Mouse (Mus musculus) thymus, adult 2 months (tissue): ENCODE measurements around the gene Wls. TPM values are rescaled to one million over a fixed set of nuclear protein-coding genes. Genes with fewer than 3 reads are reported as not detected.

Experiments
- DNase-seq: peaks from one replicate; pipeline ENCODE4 v3.0.0; 2021
- H3K27ac ChIP-seq: fragments of 200-500 bp; 2 replicates; pipeline ENCODE4 v1.5.1; 2012; ENCODE audit warnings: low read length, control low read depth; ENCODE audit not compliant: control insufficient read depth, insufficient read depth
- H3K27me3 ChIP-seq: fragments of 200-500 bp; 2 replicates; pipeline ENCODE4 v1.6.1; 2012; ENCODE audit warnings: mild to moderate bottlenecking, low read length, moderate library complexity, mixed read lengths; ENCODE audit not compliant: control insufficient read depth, insufficient read depth
- H3K36me3 ChIP-seq: fragments of 200-500 bp; 2 replicates; pipeline ENCODE4 v1.6.1; 2012; ENCODE audit warnings: mild to moderate bottlenecking, low read length, moderate library complexity; ENCODE audit not compliant: control insufficient read depth, insufficient read depth
- H3K4me1 ChIP-seq: fragments of 200-500 bp; replicated peaks from 2 replicates; pipeline ENCODE4 v1.6.1; 2012; ENCODE audit warnings: low read length; ENCODE audit not compliant: control insufficient read depth, insufficient read depth
- H3K4me3 ChIP-seq: fragments of 200-500 bp; 2 replicates; pipeline ENCODE4 v1.5.1; 2012; ENCODE audit warnings: mild to moderate bottlenecking, low read length, control low read depth, moderate library complexity; ENCODE audit not compliant: control insufficient read depth, insufficient read depth
- CTCF ChIP-seq: fragments of 200-500 bp; IDR thresholded peaks from 2 replicates; pipeline ENCODE4 v1.5.1; 2012; ENCODE audit warnings: mild to moderate bottlenecking, control low read depth, low read length, moderate library complexity, borderline replicate concordance; ENCODE audit not compliant: control insufficient read depth, poor library complexity, insufficient read depth; ENCODE audit errors: extremely low read depth
- POLR2A ChIP-seq: fragments of 200-500 bp; IDR thresholded peaks from 2 replicates; pipeline ENCODE4 v1.6.1; 2012; ENCODE audit warnings: mild to moderate bottlenecking, low read length, control low read depth, moderate library complexity; ENCODE audit not compliant: control insufficient read depth, poor library complexity, insufficient read depth; ENCODE audit errors: extremely low read depth
- WGBS: fragments of 180-500 bp; shearing (Covaris S2); methylation state at CpG from one replicate; pipeline ENCODE4 v1.1.7; 2018; 5-methylcytosine and 5-hydroxymethylcytosine counted together
- polyA plus RNA-seq: library from polyadenylated mRNA; depleted of rRNA; stranded (reverse); fragments of >200 nt; gene quantifications from 2 replicates; pipeline ENCODE4 v1.2.3, GENCODE M21; 2012; rRNA removed

Wls gene
- polyA plus RNA-seq = 20.9 and 26.1 TPM in 2 replicates

DNA sequence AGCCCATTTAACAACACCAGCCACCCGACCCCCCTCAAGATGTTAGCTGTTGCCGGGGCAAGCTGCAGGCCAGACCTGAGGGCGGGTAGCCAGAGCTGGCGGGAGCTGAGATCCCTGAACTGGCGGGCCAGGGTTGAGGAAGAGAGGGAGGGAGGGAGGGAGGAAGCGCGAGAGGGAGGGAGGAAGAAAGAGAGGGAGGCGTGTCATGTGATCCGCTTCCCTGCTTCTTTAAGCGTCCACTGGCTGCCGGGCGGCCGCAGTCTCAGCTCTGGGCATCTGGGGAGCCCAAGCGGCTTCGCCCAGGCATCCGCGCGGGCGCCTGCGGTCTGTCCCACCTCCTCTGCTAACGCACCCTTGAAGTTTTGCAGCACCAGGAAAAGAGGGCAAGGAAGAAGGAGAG, at the start of gene Wls:
Gene Wls (plus strand): TSS at position 192 of the 400 bp plus-strand sequence.
- Histone ChIP-seq H3K27me3 (no peaks in the 10 kb centered on the region), H3K36me3 (no peaks in the 10 kb centered on the region), H3K4me3 (peak within 1 kb of the TSS; percentile 98), H3K4me1 (peaks cover 5% of the 10 kb centered on the region), H3K27ac (peak within 1 kb of the TSS; percentile 9; the same call in 1 of the 2 replicates)
- WGBS = under 1% methylated on average over 21 of the region's 21 CpGs
- no peak for TF ChIP-seq CTCF
- TF ChIP-seq POLR2A = no peak
- DNase-seq = peak; percentile 51

DNA sequence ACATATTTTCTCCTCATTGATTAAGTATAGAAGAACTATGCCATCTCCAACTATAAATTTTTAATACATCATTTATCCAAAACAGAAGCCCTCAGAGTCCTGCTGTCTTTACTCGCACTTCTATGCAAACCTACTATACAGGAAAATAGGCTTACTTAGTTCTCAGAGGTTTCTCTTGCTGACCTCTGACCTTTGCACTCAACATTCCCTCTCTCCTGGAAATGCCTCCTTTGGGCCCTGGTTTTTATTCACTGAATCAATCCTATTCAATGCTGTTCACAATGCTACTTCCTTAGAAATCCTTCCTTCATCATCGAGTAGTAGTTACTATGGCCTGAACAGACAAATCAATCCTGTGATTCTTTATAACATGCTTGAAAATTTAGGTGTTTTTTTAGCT, 49.7 kb upstream of the Wls start:
- Histone ChIP-seq H3K4me3 (no peak overlapping the region), H3K36me3 (no peaks in the 10 kb centered on the region), H3K27ac (no peak overlapping the region), H3K27me3 (no peaks in the 10 kb centered on the region), H3K4me1 (no peaks in the 10 kb centered on the region)
- no peak for DNase-seq
- WGBS = 90% methylated on average over 2 of the region's 2 CpGs
- no peak for TF ChIP-seq POLR2A
- no peak for TF ChIP-seq CTCF

- no peak for TF ChIP-seq POLR2A
- TF ChIP-seq CTCF = no peak
- Histone ChIP-seq H3K4me1 (no peaks in the 10 kb centered on the region), H3K4me3 (no peak overlapping the region), H3K27me3 (no peaks in the 10 kb centered on the region), H3K36me3 (no peaks in the 10 kb centered on the region), H3K27ac (no peak overlapping the region)
- DNase-seq = no peak
Measured at GRCm38 (mm10) chr3:159831535-159831934, 7.9 kb upstream of the Wls start.

DNA sequence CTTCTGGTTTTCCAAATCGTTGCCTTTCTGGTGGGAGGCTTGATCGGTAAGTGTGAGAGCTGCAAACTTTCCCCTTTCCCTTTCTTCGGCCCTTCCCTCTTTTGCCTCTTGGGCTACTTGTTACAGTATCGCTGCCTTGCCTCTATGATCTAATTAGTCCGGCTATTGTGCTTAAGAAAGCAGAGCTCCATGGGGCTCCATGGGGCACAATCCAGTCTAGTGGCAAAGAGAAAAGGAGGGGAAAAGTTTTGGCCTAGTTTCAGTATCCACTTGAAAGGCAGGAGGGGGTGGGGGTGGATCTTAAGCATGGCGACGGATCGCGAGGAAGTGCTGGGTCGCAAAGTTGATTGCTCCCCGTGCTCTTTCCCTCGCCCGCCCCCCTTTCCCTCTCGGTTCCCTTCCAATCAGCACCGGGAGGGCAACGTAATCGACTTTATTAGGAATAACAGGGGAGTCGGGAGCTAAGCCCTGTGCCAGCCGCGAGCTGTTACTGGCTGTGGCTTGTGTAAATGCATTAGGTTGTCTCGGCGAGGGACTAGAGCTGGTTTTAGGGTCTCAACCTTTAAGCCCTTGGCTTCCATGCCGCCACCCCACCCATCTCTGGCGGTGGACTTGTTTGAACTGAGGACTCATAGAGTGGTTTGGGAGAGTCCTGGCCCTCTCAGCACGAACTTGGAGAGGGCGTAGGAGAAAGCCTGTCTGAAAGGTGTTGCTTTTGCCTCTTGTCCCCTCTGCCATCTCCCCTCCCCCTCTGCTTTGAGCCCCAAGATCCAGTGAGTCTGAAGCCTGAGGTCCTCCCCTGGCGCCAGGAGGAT, 737 bp downstream of the Wls start:
- Histone ChIP-seq H3K4me1 (peaks cover 5% of the 10 kb centered on the region), H3K4me3 (peak overlapping the region; percentile 98), H3K27me3 (no peaks in the 10 kb centered on the region), H3K27ac (peak overlapping the region; percentile 9; the same call in 1 of the 2 replicates), H3K36me3 (no peaks in the 10 kb centered on the region)
- peak; percentile 44 for DNase-seq
- 2% methylated on average over 27 of the region's 27 CpGs for WGBS
- TF ChIP-seq CTCF = no peak
- TF ChIP-seq POLR2A = no peak

DNA sequence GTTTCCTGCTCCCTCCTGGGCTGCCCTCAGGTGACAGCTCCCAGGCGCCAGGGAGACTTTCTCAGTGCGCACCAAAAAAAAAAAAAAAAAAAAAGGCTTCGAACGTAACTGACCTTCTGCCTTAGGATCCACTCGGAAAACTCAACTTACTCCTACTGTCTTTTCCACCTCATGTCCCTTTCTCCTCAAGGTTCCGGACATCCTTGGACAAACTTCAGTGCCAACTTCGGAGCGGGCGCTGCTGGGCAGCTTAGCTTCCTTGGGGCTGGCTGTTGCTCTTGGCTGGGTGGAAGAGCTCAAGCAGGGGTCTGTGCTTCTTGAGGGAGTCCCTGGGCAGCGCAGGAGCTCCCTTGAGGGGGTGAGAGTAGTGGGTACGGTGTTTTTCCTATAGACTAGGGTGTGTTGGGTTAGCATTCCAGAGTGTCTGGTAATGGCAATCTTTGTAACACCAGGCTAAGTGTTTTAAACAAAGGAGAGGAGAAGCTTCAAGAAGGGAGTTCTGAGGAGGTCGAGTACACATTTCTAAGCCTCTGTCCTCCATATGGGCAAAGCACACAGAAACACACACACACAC, 1.4 kb downstream of the Wls start:
- Histone ChIP-seq H3K27me3 (no peaks in the 10 kb centered on the region), H3K4me1 (peaks cover 5% of the 10 kb centered on the region), H3K36me3 (no peaks in the 10 kb centered on the region), H3K4me3 (peak overlapping the region; percentile 98), H3K27ac (peak overlapping the region; percentile 8; the same call in 1 of the 2 replicates)
- TF ChIP-seq POLR2A (no peak), CTCF (no peak)
- DNase-seq = peak; percentile 25
- WGBS = 5% methylated on average over 12 of the region's 12 CpGs

DNA sequence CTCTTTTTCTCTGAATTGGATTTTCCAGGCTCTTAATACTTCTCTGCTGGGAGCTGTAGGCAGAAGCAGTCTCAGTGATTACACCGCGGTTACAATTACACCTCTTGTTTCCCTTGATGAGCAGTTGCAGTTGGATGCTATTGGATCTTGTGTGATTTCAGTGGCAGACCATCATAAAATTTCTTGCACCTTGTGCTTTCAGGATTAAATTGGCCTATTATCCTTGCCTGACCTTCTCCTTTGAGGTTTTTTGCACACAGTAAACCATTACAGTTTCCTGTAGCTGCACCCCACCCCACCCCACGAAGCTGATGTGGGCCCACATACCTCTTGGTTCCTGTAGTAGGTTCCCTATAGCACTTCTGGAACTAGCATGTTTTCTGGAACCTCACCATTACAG, 2.0 kb downstream of the Wls start:
- 5% methylated on average over 3 of the region's 3 CpGs for WGBS

GRCm38 (mm10) chr3:159843135-159843534, 3.7 kb downstream of the Wls start:
- Histone ChIP-seq H3K36me3 (no peaks in the 10 kb centered on the region), H3K27ac (no peak overlapping the region), H3K4me1 (peaks cover 5% of the 10 kb centered on the region), H3K4me3 (no peak overlapping the region), H3K27me3 (no peaks in the 10 kb centered on the region)
- no peak for DNase-seq
- WGBS = 91% methylated on average over 4 of the region's 4 CpGs
- no peak for TF ChIP-seq CTCF
- no peak for TF ChIP-seq POLR2A

More for the DNA sequence above, 2.0 kb downstream of the Wls start:
- Histone ChIP-seq H3K4me3 (peak overlapping the region; percentile 98; the same call in 1 of the 2 replicates), H3K4me1 (peaks cover 5% of the 10 kb centered on the region), H3K27ac (no peak overlapping the region), H3K36me3 (no peaks in the 10 kb centered on the region), H3K27me3 (no peaks in the 10 kb centered on the region)
- DNase-seq = peak; percentile 6
- TF ChIP-seq CTCF (no peak), POLR2A (no peak)
